Mouse (Mus musculus): ENCODE measurements around the gene Cyb5r3.

Gene Cyb5r3

DNA sequence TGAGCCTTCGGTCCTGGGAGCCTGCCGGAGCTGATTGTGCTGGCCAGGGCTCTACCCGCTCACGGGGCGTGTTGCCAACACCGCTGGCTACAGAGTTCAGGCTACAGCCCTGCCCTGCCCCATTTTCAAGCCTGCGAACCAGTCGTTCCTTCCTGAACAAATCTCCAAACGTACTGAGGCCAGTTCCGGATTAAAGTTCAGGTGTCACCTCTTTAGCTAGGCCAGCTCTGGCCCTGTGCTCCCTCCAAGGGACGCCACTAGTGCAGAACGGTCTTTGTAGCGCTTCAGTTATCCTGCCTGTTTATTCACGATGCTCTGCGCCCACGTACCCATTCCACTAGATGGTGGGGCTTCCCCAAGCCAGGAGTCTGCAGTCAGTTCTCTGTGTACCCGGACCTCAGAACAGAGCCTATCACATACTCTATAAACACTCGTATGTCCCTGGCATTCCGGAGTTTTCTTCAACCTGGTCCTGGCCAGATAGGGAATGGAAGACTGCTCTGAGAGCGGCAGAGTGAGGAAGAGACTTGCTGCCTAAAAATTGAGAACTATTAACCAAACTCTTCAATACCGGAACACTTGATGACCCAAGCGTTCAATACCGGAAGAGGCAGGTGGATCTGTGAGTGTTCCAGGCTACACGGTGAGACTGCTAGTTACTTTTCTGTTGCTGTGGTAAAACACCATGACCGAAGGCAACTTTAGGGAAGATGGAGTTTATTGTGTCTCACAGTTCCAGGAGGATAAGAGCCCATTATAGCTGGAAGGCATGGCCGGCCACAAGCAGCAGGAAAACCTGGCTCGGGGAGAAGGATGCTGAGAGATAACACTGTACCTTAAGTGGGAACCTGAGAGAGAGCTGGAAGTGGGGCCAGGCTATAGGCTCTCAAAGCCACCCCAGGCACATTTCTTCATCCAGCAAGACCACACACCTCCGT is at the start of gene Cyb5r3:
Gene Cyb5r3 (minus strand): TSS at position 101 of the 938 bp plus-strand sequence.
- DNase-seq (ENCODE audit: low spot score in 2 of 2), result peak in 1 of 2 experiments; percentile 55

DNA sequence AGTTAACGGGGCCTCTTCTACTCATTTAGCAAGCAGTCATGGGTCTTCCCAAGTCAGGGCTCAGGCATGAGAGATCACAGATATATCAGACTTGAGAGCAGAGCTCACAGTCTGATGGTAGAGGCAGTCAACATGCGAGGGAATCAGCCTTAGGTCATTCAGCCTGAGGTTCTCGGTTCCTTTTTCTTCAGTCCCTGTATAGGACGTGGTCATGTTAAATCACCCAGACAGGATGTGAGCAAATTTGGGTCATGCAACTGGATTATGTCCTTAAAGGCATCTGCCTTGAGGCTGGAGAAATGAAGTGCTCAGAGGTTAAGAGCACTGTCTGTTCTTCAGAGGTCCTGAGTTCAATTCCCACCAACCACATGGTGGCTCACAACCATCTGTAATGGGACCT is 49.3 kb upstream of the Cyb5r3 start:
- no peak for DNase-seq (ENCODE audit: low spot score in 2 of 2)

DNA sequence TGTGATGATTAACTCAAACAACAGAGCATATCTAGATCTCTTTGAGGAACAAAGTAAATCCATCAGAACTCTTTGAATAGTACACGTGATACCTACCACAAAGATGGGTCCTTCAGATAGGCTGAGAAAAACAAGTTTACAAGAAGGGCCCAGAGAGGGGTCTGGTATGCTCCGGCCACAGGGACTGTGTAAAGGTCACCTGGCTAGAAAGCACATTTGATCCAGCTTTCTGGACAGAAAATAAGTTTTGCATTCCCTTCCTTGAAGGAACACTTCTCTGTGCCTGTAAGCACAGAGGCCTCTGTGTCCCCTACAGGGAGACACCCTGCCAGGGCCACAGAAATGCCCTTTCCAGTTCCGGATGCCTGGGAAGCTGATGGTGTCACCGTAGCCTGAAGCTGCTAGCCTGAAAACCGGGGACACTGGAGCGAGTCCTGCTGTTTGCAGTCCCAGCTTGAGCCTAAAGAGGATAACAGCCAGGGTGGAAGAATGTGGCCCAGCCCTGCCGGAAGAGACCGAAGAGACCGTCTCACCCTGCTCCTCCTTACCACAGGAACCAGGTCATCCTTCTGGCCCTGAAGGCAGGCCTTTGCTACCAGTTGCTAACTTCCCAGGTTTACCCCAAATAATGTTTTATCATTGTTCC is 48.1 kb upstream of the Cyb5r3 start:
- no peak for DNase-seq (ENCODE audit: low spot score in 2 of 2)

DNA sequence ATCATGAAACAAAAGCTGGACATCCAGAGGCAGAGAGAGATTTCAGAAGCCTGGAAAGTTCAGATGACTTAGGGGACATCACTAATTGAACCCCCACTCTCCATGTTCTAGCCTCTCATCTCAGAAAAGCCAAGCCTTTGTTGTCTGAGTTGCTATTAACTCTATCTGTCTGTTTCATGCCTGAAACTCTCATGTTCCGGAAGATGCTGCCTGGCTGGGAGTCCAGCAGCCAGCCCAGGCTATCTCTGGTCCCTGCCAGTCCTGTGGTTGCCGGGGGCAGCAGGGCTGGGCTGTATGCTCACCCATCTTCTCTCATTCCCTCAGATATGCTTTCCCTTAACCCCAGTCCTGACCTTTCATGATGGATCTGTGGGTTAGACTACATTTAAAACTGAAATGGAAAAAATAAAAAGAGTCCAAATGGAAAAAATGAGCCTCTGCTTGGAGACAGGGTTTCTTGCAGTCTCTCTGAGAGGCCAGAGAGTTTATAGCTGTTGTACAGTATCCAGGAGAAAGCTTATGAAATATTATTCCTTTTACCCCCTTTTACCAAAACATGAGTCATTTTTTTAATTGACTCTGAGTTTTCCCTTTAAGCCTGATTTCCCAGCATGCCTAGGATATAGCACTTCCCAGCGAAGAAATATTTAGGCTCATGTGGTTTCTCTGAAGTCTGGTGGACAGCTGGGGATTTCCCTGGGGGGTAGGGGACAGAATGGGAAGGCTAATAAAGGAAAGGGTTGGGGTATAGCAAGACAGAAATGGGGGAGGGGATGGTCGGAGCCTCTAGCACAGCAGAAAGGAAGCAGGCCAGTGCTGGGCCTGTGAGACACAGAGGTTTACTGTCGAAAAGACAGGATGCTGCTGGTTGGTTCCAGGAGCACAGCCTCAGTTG is 43.2 kb upstream of the Cyb5r3 start:
- no peak for DNase-seq (ENCODE audit: low spot score in 2 of 2)

DNA sequence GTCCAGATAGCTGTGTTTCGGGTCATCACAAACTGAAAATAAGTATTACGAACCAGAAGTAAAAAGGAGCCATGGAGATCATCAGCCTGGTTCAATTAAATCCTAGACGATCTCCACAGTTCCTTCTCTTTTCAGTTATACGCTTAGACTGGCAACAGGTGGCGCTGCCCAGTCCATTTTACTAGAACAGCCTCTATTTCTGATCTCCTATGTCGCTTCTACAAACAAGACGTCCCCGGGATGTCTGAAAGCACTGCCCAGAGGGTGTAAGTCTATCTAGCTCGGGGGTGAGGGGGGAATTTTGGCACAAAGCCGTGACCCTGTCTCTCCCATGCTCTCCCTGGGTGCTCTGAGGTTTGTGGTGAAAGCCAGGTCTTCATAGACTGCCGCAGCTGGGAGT is 37.8 kb upstream of the Cyb5r3 start:
- DNase-seq (ENCODE audit: low spot score in 2 of 2), result peak in 1 of 2 experiments; percentile 32

DNA sequence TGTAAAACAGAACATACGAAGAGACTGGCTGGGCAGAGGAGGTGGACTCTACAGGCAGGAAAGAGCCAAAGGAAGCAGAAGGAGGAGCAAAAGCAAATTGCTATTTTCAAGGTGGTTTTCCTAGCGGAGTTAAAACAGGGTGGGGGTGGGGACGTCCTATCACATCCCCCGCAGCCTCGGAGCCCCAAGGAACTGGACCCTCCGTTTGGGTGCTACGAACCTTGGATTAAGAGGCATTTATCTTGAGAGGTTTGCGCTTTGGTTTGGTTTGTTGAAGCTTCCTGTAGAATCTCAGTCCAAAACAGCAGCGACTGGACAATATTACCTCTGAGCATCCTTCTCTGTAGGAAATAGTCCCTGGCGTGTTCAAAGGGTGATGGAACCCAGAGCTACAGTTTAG is 37.3 kb upstream of the Cyb5r3 start:
- no peak for DNase-seq (ENCODE audit: low spot score in 2 of 2)

DNA sequence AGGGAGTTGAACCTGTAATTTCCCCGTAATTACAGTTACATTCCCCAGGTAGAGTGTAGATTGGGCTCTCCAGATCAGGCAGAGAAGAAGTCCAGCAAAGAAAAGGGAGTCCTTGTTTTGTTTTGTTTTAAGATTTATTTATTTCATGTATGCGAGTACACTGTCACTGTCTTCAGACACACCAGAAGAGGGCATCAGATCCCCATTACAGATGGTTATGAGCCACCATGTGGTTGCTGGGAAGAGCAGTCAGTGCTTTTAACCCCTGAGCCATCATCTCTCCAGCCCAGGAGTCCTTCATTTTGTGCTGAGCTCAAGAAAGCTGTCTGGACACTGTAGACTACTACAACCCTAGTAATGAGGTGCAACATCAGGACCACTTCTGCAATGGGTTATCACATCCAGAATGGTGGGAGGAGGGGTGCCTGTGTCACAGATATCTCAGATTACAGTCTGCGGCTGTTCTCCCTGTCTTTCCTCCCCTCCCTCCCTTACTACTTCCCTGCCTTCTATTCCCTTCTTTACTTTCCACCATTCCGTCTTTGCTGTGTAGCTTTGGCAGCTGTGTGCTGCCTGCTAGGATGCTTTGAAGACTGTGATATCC is 36.8 kb upstream of the Cyb5r3 start:
- DNase-seq (ENCODE audit: low spot score in 2 of 2), result no peak

DNA sequence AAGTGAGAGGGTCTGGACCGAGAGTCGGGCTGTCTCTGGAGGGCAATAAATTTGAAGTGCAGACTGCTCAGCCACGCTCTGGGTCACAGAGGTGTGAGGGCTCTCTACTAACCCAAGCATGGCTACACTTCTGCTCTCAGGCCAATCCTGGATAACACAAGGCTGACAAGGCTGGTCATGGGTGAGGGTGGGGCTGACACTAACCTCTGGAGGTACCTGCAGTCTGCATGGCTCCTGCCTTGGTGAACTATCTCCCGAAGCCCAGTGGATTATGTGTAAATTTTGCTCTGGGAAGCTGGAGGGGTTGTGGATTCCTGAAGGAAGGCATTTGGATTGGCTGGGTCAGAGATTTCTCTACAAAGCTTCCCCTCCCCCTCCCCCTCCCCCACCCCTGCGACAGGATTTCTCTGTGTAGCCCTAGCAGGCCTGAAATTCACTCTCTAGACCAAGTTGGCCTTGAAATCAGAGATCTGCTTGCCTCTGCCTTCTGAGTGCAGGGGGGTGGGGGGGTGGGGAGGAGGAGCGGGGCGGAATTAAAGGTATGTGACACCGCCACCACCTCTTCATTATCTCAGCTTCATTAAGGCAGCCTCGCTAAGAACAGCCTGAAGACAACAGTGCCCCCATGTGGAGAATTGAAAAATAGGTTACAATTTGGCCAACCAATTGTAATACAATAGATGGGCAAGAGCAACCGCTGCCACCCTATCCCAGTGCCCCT is 32.5 kb upstream of the Cyb5r3 start:
- DNase-seq (ENCODE audit: low spot score in 2 of 2), result peak; percentile 63 to 77

DNA sequence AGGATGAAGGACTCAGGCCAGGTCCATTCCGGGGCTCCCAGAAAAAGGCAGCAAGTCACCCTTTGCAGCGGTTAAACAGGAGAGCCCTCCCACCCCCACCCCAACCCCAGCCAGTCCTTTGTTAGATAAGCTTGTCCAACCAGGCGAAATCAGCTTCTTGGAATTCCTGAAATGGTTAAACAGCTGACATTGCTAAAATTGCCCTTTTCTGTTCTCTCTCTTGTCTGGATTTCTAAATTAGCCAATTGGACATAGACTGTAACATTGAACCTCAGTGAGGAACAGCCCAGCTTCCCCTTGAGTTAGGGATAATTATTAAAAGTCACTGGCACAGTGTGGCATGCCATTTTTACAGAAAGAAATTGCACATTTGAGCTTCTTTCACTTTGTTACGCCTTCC is 30.0 kb upstream of the Cyb5r3 start:
- no peak for DNase-seq (ENCODE audit: low spot score in 2 of 2)

DNA sequence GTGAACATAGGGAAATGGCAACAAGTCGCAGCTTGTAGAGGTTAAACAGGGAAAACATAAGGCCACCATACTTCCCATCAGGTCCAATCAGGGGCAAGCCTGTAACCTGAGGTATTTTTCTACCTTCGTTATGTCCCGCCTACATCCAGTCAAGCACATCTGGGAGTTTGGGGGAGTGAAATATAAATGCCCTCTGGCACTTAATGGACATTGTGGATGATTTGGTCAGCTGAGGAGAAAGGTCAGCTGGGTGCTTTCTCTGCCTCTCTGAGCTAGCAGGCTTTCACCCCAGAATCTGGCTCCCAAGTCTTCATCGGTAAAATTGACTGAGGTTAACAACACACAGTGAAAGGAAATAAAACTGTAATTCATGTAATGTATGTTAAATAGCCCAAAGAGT is 21.0 kb upstream of the Cyb5r3 start:
- DNase-seq (ENCODE audit: low spot score in 2 of 2), result no peak

DNA sequence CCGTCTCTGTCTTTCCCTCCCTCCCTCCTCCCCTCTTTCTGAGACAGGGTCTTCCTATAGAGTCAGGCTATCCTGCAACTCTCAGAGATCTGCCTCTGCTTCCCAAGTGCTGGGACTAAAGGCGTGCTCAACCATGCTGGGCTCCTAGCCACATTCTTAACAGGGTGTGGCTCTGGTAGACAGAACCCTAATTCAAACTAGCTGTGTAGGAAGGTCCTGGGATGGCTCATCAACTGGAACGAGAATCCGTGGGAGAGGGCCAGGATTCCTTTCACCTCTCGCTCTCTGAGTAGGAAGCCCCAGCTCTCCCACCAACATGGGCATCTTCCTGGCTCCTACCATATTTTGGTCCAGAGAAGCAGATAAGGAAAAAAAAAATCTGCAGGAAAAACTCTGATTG is 10.0 kb upstream of the Cyb5r3 start:
- no peak for DNase-seq (ENCODE audit: low spot score in 2 of 2)

DNA sequence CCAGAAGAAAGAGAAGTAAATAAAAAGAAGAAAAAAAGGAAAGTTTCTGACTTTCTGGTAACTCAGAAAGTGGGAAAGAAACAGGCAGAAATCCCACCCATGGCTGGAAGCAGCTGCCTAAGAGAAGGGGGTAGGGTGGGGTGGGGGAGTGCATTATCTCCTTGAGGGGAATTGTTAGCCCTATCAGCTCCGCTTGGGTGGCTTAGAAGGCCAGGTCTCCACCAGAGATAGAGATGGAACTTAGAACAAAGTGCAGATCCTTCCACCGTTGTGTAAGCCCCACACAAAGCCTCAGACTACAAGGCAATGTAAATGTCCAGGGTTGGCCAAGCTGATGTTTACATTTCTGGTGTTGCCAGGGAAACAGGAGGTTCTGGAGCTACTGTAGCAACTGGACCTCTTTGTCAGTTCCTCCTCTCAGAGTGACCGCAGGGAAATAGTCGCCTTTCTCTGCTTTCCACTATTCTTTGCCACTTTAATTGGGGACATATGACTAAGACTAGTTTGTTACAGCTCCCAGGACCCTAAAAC is 9.5 kb upstream of the Cyb5r3 start:
- DNase-seq (ENCODE audit: low spot score in 2 of 2), result no peak

DNA sequence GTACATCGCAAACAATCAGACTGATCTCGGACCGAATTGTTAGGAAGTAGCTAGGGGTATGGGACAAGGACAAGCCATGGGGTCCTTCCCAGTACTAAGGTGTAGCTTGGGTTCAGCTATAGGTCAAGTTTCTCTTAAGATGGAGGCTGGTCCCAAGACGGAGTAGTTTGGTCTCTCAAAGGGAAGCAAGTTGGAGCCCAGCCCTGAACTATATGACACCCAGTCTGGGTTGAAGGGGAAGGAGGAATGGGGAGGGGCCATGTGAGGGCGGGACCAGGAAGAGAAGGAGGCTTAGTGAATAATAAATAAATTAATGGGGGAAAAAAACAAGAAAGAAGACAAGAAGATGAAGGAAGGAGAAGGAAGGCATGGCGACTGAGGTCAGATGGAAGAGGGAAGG is 7.6 kb upstream of the Cyb5r3 start:
- no peak for DNase-seq (ENCODE audit: low spot score in 2 of 2)

DNA sequence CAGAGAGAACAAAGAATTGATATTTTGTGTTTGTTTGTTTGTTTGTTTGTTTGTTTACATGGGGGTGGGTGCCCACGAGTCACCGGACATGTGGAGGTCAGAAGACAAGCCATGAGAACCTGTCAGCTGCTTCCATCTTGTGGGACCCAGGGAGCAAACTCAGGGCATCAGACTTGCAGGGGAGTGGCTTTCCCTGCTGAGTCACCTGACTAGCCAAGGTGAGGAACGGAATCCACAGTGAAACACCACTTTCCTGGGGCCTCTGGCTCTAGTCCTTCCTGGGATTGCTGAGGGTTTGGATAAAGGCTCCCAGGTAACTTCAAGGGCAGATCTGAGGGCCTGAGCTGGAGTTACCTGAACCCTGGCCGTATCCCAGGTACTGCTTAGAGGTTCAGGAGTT is 4.3 kb upstream of the Cyb5r3 start:
- DNase-seq (ENCODE audit: low spot score in 2 of 2), result peak in 1 of 2 experiments; percentile 50

DNA sequence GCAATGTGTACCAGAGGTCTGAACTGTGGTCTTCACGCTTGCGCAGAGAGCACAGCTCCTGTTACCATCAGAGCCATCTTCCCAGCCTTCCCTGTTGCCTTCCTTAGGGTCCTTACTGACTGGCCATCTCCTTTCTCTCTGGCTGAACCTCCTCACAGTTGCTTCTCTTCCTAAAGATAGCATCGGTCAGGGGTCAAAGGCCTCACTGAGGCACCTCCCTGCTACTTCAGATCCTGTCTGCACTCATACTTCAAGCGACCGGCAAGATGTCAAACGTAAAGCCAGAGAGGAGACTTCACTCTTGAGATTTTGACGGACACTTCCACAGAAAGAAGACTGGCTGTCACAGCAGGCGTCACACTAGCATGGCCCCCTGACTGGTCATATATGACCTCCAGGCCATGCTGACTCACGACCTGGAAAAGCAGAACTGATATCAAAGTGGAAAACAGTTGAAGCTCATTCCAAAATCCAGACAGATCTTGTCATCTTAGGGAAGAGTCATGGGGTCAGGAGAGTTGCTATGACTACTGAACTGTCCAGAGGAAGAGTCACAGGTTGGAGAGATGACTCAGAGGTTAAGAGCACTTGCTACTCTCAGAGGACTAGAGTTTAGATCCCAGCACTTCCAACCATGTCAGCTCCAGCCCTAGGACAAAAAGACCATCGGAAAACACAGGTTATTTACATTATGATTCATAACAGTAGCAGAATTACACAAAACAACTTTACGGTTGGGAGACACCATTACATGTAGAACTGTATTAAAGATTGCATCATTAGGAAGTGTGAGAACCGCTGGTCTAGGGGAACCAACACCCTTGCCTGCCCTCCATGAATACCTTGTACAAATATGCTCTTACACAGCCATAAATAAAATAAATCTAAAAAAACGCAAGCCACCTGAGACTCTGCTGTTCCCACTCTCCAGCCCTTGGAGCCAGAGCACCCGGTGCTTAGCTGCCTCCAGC is 1.8 kb upstream of the Cyb5r3 start:
- DNase-seq (ENCODE audit: low spot score in 2 of 2), result peak in 1 of 2 experiments; percentile 51

DNA sequence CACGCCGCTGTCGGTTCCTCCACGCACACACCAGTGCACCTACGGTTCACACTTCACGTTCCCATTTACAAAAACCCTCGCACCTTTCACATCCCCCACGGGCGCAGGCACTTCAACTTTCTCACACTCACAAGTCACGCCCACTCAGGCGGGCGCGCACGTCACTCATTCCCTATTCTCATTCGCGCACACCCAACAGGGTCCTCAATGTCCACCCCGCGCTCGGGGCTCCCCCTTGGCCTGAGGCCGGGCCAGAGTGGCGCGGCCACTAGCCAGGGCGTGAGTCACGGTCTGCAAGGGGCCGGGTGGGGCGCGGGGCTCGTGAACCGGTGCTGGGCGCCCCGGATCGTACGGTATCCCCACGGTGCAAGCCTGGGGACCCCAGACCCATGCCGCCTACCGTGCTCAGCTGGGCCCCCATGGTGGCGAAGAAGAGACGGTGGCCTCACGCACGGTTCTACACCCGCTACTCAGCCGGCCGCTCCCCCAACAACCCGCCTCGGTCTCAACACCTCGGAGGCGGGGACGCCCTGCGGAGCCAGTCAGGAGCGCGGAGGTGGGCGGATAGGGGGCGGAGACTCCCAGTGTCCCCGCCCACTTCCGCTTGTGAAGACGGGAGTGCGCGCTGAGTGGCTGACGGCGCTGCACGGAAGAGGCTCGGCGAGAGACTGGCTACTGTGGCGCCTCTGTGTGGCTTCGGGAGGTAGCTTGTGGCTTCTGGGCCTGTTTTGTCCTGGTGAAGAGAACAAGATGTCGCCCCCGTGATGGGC is 495 bp downstream of the Cyb5r3 start:
- DNase-seq (ENCODE audit: low spot score in 2 of 2), result peak; percentile 97 to 98

DNA sequence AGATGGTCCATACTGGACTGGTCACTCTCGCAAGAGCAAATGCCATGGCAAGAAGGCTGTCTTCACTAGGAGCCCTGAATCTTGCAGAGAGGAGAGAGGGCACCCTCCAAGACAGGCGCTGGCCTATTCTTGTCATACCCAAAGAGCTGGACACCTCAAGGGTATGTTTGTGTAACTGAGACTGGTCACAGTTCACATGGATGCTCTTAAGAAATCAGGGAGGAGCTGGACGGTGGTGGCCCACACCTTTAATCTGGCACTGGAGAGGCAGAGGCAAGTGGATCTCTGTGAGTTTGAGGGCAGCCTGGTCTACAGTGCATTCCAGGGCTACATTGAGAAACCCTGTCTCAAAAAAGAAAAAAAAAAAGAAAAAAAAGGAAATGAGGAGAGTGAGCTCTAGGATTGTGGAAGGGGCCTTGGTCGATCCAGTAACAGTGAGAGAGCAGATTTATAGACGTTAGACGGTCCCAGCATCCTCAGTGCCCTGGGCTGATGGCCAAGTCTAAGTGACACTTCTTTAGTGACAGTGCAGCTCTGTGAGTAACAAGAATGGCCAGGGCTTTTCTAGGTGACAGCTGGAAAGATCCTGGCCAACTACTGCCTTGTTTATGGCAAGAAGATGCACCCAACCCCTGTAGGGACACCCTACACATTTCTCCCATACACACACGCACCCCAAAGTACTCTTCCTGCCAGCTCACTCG is 1.3 kb downstream of the Cyb5r3 start:
- peak in 1 of 2 experiments; percentile 63 for DNase-seq (ENCODE audit: low spot score in 2 of 2)
